Mouse (Mus musculus) liver, embryonic 15.5 days (tissue): ENCODE measurements around the gene Fam78b. TPM values are rescaled to one million over a fixed set of nuclear protein-coding genes. Genes with fewer than 3 reads are reported as not detected.

Experiments used
- ATAC-seq: fragments of 200-750 bp; cut with Nextera tagmentation; 2 replicates; pipeline ENCODE4 v1.8.0; 2017; ENCODE audit warnings: moderate number of reproducible peaks, mild to moderate bottlenecking, moderate library complexity; ENCODE audit not compliant: insufficient read depth
- H3K27ac ChIP-seq: fragments of 300-500 bp; sonication (generic); replicated peaks from 2 replicates; pipeline ENCODE4 v1.5.1; 2015; ENCODE audit warnings: mild to moderate bottlenecking, inconsistent platforms
- H3K27me3 ChIP-seq: fragments of 300-500 bp; sonication (generic); 2 replicates; pipeline ENCODE4 v1.6.1; 2015; ENCODE audit warnings: mild to moderate bottlenecking, inconsistent platforms
- H3K36me3 ChIP-seq: fragments of 300-500 bp; sonication (generic); replicated peaks from 2 replicates; pipeline ENCODE4 v1.6.1; 2015; ENCODE audit warnings: moderate library complexity, mild to moderate bottlenecking, inconsistent platforms
- H3K4me1 ChIP-seq: fragments of 300-500 bp; sonication (generic); replicated peaks from 2 replicates; pipeline ENCODE4 v1.6.1; 2015; ENCODE audit warnings: inconsistent platforms
- H3K4me2 ChIP-seq: fragments of 300-500 bp; sonication (generic); 2 replicates; pipeline ENCODE4 v1.6.1; 2015; ENCODE audit warnings: moderate library complexity, mild to moderate bottlenecking, inconsistent platforms
- H3K4me3 ChIP-seq: fragments of 300-500 bp; sonication (generic); replicated peaks from 2 replicates; pipeline ENCODE4 v1.5.1; 2015; ENCODE audit warnings: mild to moderate bottlenecking, inconsistent platforms
- H3K9ac ChIP-seq: fragments of 300-500 bp; sonication (generic); 2 replicates; pipeline ENCODE4 v1.6.1; 2015; ENCODE audit warnings: moderate library complexity, mild to moderate bottlenecking, inconsistent platforms
- H3K9me3 ChIP-seq: fragments of 300-500 bp; sonication (generic); replicated peaks from 2 replicates; pipeline ENCODE4 v1.6.1; 2016; ENCODE audit warnings: inconsistent platforms
- WGBS: fragments of 180-500 bp; shearing (Covaris S2); methylation state at CpG from one replicate; pipeline ENCODE4 v1.1.7; 2015; ENCODE audit warnings: mixed read lengths; ENCODE audit not compliant: insufficient replicate concordance; 5-methylcytosine and 5-hydroxymethylcytosine counted together
- polyA plus RNA-seq: library from polyadenylated mRNA; unstranded; fragments of >200 nt; fragmentation: Nextera tagmentation; extraction: Ambion mirVana; gene quantifications from 2 replicates; pipeline ENCODE4 v1.2.1, GENCODE M21; 2015

The Fam78b gene
- polyA plus RNA-seq, 1 experiment from 2014 or later: 0.08 TPM

DNA sequence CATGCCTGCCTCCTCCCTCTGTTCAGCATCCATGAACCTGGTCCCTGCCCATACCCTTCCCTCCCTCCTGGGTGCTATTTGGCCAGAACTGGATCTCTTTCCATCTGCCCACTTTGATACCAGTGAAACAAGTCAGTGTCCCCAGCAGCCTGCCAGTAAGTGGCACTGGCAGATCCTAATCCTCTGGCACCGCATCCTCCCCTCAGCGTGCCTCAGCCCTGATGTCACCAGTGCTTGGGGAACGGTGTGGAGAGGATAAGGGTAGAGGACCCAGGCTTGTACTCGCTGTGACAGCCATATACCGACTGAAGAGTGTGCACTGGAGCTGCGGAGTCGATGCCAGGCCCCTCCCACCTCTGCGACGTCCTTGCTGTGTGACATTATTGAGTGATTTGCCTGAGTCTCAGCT lies 65.7 kb downstream of the Fam78b start:
- Histone ChIP-seq H3K9ac (no peak overlapping the region), H3K4me1 (no peaks in the 10 kb centered on the region), H3K36me3 (no peaks in the 10 kb centered on the region), H3K4me2 (no peak overlapping the region), H3K27me3 (no peaks in the 10 kb centered on the region), H3K27ac (no peak overlapping the region), H3K4me3 (no peak overlapping the region), H3K9me3 (no peaks in the 10 kb centered on the region)
- no peak for ATAC-seq
- WGBS: 59% methylated on average over 9 of the region's 9 CpGs

DNA sequence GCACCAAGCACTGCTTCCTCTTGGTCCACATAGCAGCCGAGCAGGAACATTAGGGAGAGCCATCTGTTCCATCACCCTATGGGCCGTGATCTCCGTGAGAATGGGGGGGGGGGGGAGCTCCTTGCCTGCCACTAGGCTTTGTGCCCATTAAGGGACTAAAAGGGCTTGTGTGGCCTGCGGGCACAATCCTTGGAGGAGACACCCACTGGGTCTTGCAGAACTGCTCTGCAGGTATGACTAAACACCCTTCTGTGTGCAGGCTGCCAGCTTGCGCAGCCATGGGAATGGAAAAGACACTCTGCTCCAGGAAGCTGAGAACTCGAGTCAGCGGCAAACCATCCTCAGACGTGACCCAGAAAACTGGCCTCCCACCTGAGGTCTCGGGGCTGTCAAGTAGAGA lies 68.5 kb downstream of the Fam78b start:
- Histone ChIP-seq H3K27me3 (no peaks in the 10 kb centered on the region), H3K27ac (no peak overlapping the region), H3K36me3 (no peaks in the 10 kb centered on the region), H3K4me1 (no peaks in the 10 kb centered on the region), H3K9me3 (no peaks in the 10 kb centered on the region), H3K4me2 (no peak overlapping the region), H3K4me3 (no peak overlapping the region), H3K9ac (no peak overlapping the region)
- ATAC-seq: no peak
- WGBS: 44% methylated on average over 9 of the region's 9 CpGs

DNA sequence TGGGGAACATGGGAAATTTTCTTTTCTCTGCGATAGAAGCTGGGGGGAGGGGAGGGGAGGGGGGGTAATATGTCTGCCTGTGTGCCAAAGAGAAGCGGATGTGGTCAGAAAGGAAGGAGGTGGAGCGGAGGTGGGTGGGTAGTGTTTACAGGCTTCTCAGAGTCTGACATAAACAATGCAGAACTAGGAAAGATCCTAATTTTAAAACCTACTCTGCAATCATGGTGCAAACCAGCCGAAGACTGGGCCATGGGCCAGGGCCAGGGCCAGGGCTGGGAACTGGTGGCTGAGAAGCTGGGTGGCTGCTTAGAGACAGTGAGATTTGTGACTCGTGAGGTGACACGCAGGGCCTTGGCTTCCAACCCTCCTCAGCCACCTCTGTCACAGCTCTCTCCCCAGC lies 69.1 kb downstream of the Fam78b start:
- Histone ChIP-seq H3K27me3 (no peaks in the 10 kb centered on the region), H3K4me1 (no peaks in the 10 kb centered on the region), H3K4me2 (no peak overlapping the region), H3K27ac (no peak overlapping the region), H3K4me3 (no peak overlapping the region), H3K9me3 (no peaks in the 10 kb centered on the region), H3K9ac (no peak overlapping the region), H3K36me3 (no peaks in the 10 kb centered on the region)
- 48% methylated on average over 6 of the region's 6 CpGs for WGBS
- ATAC-seq: no peak

DNA sequence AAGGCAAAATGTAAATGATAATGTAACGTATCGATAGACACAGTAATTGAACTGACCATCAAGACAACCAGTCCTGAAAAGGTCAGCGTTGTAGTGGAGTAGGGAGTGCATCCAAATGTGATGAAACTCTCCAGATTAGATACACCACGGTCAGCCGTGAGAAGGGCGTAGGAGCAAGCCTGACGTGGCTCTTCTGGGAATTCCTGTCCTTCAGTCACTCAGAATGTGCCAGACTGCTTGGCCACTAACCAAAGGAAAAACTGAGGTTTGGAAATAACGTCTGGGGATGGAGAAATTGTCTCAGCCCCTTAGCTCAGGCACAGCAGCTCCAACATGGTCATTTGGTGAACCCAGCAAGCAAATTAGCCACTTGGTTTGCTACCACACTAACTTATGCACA lies 74.5 kb downstream of the Fam78b start:
- Histone ChIP-seq H3K27ac (no peak overlapping the region), H3K4me3 (no peak overlapping the region), H3K4me2 (no peak overlapping the region), H3K9me3 (no peaks in the 10 kb centered on the region), H3K36me3 (no peaks in the 10 kb centered on the region), H3K9ac (no peak overlapping the region), H3K4me1 (no peaks in the 10 kb centered on the region), H3K27me3 (no peaks in the 10 kb centered on the region)
- WGBS: 60% methylated on average over 8 of the region's 8 CpGs
- no peak for ATAC-seq

DNA sequence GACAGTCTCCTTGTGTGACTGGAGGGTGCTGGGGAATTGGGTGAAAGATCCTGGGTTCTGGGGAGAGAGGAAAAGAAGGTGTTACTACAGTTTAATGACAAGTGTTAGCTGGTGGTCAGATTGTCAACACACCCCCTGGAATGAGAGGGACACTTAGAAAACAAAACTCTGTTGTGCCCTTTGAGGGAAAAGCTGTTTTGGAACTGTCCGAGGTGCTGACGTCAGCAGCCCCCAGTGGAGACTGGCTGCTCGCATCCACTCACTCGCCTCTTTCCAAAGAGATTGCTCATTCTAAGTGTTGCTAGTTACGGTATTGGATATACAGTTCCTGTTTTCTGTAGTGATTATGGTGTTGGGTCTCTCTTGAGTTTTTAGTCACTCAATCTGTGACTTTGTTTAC lies 78.3 kb downstream of the Fam78b start:
- ATAC-seq: no peak
- Histone ChIP-seq H3K36me3 (no peaks in the 10 kb centered on the region), H3K4me3 (no peak overlapping the region), H3K9ac (no peak overlapping the region), H3K9me3 (no peaks in the 10 kb centered on the region), H3K4me1 (no peaks in the 10 kb centered on the region), H3K4me2 (no peak overlapping the region), H3K27me3 (no peaks in the 10 kb centered on the region), H3K27ac (no peak overlapping the region)
- WGBS: 25% methylated on average over 5 of the region's 5 CpGs

DNA sequence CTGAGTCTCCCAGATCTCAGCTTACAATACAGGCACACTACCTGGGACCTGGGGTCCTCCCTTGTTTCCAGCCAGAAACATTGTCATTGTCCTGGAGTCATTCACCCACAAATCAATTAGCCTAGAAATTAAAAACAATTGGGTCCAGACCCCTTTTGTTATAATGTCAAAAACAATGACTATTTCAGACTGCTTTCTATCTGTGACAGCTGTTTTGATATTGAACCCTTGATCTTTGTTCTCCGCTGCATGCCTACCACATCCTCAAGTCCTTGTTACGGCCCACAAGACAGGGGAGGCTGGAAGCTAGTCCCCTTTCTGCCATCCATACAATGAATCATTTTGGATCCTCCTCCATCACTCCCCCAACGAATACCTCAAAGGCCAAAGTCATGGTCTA lies 80.7 kb downstream of the Fam78b start:
- H3K4me2 ChIP-seq: no peak overlapping the region
- H3K4me3 ChIP-seq: no peak overlapping the region
- no peak overlapping the region for H3K9ac ChIP-seq
- H3K9me3 ChIP-seq: no peaks in the 10 kb centered on the region
- whole genome bisulfite sequencing: 54% methylated on average over 3 of the region's 3 CpGs
- H3K27ac ChIP-seq: no peak overlapping the region
- no peaks in the 10 kb centered on the region for H3K27me3 ChIP-seq
- no peak for ATAC-seq
- H3K36me3 ChIP-seq: no peaks in the 10 kb centered on the region
- no peaks in the 10 kb centered on the region for H3K4me1 ChIP-seq

DNA sequence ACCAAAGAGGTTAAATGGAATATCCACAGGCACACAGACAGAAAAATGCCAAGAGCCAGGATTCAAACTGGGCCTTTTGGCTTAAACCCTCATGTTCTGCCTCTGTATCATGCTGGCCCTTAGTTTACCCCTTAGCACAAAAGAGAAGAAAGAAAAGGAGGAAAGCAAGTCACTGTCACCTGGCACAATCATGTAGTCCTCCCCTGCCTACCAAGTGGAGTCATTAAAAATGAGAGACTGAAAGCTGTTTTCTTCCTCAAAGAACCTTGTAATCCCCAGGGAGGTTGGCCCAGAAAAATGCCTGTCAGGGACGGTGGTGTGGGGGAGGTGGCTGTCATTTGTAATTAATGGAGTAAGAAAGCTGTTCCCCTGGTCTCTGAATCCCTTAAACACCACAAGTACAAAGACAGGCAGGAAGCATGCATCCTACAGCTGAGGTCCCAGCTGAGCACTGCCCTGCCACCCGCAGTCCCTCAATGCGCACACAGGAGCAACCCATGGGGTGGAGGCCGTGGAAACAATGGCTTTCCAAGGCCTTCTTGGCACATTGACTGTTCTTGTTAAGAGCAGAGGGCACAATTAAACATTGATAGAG lies 81.4 kb downstream of the Fam78b start:
- H3K27me3 ChIP-seq: no peaks in the 10 kb centered on the region
- no peak overlapping the region for H3K9ac ChIP-seq
- no peaks in the 10 kb centered on the region for H3K36me3 ChIP-seq
- 51% methylated on average over 4 of the region's 4 CpGs for WGBS
- no peak overlapping the region for H3K4me2 ChIP-seq
- no peak overlapping the region for H3K27ac ChIP-seq
- no peak overlapping the region for H3K4me3 ChIP-seq
- no peak for ATAC-seq
- no peaks in the 10 kb centered on the region for H3K9me3 ChIP-seq
- H3K4me1 ChIP-seq: no peaks in the 10 kb centered on the region

DNA sequence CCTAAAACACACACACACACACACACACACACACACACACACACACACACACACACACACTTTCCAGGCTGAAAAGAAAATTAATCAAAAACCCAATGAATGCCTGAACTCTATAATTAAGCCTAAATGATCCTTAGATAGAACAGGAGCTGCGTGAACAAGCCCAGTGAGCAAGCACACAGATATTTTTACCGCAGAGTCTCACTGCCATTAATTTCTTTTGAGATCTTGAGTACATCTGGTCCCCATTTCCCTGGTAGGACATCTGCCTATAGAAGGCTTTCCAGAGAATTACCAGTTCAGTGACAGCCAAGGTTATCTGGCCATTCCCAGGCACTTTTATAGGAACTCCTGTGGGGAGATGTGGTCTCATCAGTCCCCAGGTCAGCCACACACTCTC lies 82.0 kb downstream of the Fam78b start:
- Histone ChIP-seq H3K36me3 (no peaks in the 10 kb centered on the region), H3K27ac (no peak overlapping the region), H3K9me3 (no peaks in the 10 kb centered on the region), H3K4me2 (no peak overlapping the region), H3K4me1 (no peaks in the 10 kb centered on the region), H3K9ac (no peak overlapping the region), H3K4me3 (no peak overlapping the region), H3K27me3 (no peaks in the 10 kb centered on the region)
- WGBS: 58% methylated on average over 2 of the region's 2 CpGs
- ATAC-seq: no peak

DNA sequence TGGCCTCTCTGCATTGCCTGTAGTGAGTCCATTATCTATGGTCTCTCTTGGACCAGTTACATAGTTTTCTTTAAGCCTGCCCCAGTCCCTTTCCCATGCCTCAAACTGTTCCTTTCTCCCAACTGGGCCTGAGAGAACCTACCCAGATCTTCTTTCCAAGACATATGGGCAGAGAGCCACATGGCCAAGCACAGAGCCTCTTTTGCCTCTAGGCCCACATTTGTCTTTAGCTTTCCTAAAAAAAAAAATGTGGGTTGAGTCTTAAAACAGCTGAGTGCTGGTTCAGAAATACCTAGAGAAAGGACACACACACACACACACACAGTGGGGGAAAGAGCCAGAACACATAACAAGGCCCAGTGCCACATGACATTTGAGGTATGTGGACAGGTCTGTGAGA lies 83.1 kb downstream of the Fam78b start:
- ATAC-seq: no peak
- H3K4me2 ChIP-seq: no peak overlapping the region
- H3K4me1 ChIP-seq: no peaks in the 10 kb centered on the region

DNA sequence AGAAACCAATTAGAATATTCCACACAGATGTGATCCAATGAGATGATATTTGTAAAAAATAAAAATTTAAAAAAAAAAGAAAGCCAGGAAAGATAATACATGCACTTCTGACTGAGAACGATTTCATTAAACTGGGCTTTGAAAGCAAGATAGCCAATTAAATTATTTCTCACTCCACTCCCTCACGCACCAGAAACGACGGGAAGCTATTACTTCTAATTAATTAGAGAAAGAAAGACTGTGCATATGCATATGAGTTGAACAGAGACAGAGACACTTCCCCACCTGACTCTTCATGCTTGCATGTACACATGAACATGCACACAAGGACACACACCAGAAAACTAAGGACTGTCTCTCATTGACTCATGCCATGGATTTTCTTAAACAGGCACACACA lies 84.2 kb downstream of the Fam78b start:
- no peak overlapping the region for H3K4me3 ChIP-seq
- H3K27ac ChIP-seq: no peak overlapping the region
- H3K9ac ChIP-seq: no peak overlapping the region
- H3K9me3 ChIP-seq: no peaks in the 10 kb centered on the region
- no peaks in the 10 kb centered on the region for H3K36me3 ChIP-seq
- no peak overlapping the region for H3K4me2 ChIP-seq
- H3K27me3 ChIP-seq: no peaks in the 10 kb centered on the region
- WGBS: 69% methylated on average over 4 of the region's 4 CpGs
- no peaks in the 10 kb centered on the region for H3K4me1 ChIP-seq
- ATAC-seq: no peak

More for the DNA sequence above, 83.1 kb downstream of the Fam78b start:
- Histone ChIP-seq H3K9ac (no peak overlapping the region), H3K27me3 (no peaks in the 10 kb centered on the region), H3K27ac (no peak overlapping the region), H3K4me3 (no peak overlapping the region), H3K9me3 (no peaks in the 10 kb centered on the region), H3K36me3 (no peaks in the 10 kb centered on the region)

DNA sequence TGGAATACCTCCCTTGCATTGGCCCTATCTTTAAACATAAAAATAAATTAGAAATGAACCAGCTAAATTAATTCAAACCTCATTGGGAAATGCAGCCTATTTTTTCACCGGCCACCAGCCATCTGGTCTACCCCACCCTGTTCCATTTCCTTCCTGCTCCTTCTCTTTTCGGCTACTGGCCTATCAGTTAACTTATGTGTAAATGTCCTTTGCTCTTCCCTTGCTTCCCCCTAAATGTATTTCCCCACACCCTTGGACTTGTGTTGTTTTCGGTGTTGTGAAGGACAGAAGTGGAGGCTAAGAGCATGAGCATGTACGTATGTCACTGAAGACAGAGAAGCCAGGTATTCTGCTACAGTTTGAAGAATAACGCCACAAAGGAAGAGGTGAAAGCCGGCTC lies 89.2 kb downstream of the Fam78b start:
- Histone ChIP-seq H3K4me1 (no peaks in the 10 kb centered on the region), H3K4me2 (no peak overlapping the region), H3K9ac (no peak overlapping the region), H3K27ac (no peak overlapping the region), H3K27me3 (no peaks in the 10 kb centered on the region), H3K4me3 (no peak overlapping the region), H3K9me3 (no peaks in the 10 kb centered on the region), H3K36me3 (no peaks in the 10 kb centered on the region)
- 62% methylated on average over 6 of the region's 6 CpGs for WGBS
- no peak for ATAC-seq

DNA sequence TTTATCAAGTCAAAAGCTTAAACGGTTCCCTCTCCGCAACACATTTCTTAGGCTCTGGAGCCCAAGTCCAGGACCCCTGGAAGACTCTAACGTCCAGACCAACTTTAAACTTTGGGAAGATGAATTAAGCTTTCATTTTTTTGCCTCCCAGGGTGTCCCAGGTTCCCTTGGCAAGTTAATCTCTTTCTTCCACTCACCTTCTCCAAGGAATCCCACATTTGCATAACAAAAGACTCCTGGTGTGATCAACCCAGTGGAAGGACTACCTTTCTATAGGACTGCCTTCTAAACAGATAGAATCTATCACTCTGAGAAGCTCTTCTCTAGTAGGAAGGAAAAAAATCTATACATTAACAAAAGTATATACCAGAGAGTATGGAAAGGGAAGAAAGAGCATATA lies 92.3 kb downstream of the Fam78b start:
- Histone ChIP-seq H3K9me3 (no peaks in the 10 kb centered on the region), H3K4me1 (no peaks in the 10 kb centered on the region), H3K36me3 (no peaks in the 10 kb centered on the region), H3K27ac (no peak overlapping the region), H3K4me2 (no peak overlapping the region), H3K9ac (no peak overlapping the region), H3K27me3 (no peaks in the 10 kb centered on the region), H3K4me3 (no peak overlapping the region)
- 54% methylated on average over 3 of the region's 3 CpGs for WGBS
- no peak for ATAC-seq
